Mouse (Mus musculus) granulocyte monocyte progenitor cell, adult 5-6 weeks (primary cell): ENCODE measurements around the gene Sh3rf1. TPM values are rescaled to one million over a fixed set of nuclear protein-coding genes. Genes with fewer than 3 reads are reported as not detected.

Experiments
- ATAC-seq: replicated peaks from 2 replicates; pipeline ENCODE4 v1.8.0; 2016; ENCODE audit warnings: mild to moderate bottlenecking, moderate TSS enrichment, inconsistent platforms; ENCODE audit not compliant: poor library complexity, severe bottlenecking
- total RNA-seq, 2 experiments: library from RNA; stranded (forward) in 1 of 2; stranded (reverse) in 1 of 2; fragments of 200-712, 200-1000 nt in 1 of 2; fragments of >200 nt in 1 of 2; fragmentation: Nextera tagmentation in 1 of 2; gene quantifications; 2 replicates each; pipeline ENCODE4 v1.2.3; 2014 to 2017

Gene Sh3rf1
- total RNA-seq, 2 experiments from 2014 or later: 2.0 to 2.1 TPM

- no peak for ATAC-seq
Observed at GRCm38 (mm10) chr8:61351638-61352037, 128.0 kb downstream of the Sh3rf1 start.

- peak; percentile 33; the same call in 1 of the 2 replicates for ATAC-seq
Observed at GRCm38 (mm10) chr8:61355503-61355902, 131.8 kb downstream of the Sh3rf1 start.

- no peak for ATAC-seq
Observed at GRCm38 (mm10) chr8:61359004-61359403, 135.3 kb downstream of the Sh3rf1 start.

GRCm38 (mm10) chr8:61359851-61360272, 136.2 kb downstream of the Sh3rf1 start:
- no peak for ATAC-seq

GRCm38 (mm10) chr8:61360362-61360761, 136.7 kb downstream of the Sh3rf1 start:
- no peak for ATAC-seq

- no peak for ATAC-seq
Observed at GRCm38 (mm10) chr8:61361476-61361875, 137.8 kb downstream of the Sh3rf1 start.

GRCm38 (mm10) chr8:61362301-61362913, 138.7 kb downstream of the Sh3rf1 start:
- no peak for ATAC-seq

GRCm38 (mm10) chr8:61373303-61373702, 149.6 kb downstream of the Sh3rf1 start:
- ATAC-seq: no peak

GRCm38 (mm10) chr8:61374059-61374755, 150.5 kb downstream of the Sh3rf1 start:
- ATAC-seq: peak; percentile 35; the same call in 1 of the 2 replicates

GRCm38 (mm10) chr8:61375205-61375604, 151.5 kb downstream of the Sh3rf1 start:
- ATAC-seq: no peak

GRCm38 (mm10) chr8:61378847-61379698, 155.4 kb downstream of the Sh3rf1 start:
- ATAC-seq: no peak

GRCm38 (mm10) chr8:61384536-61384935, 160.9 kb downstream of the Sh3rf1 start:
- no peak for ATAC-seq

- ATAC-seq: no peak
Observed at GRCm38 (mm10) chr8:61385502-61386191, 162.0 kb downstream of the Sh3rf1 start.

- no peak for ATAC-seq
Observed at GRCm38 (mm10) chr8:61386645-61387044, 163.0 kb downstream of the Sh3rf1 start.

- ATAC-seq: no peak
Observed at GRCm38 (mm10) chr8:61387501-61387963, 163.9 kb downstream of the Sh3rf1 start.

- ATAC-seq: no peak
Observed at GRCm38 (mm10) chr8:61388341-61388740, 164.7 kb downstream of the Sh3rf1 start.

- no peak for ATAC-seq
Observed at GRCm38 (mm10) chr8:61390307-61391057, 166.8 kb downstream of the Sh3rf1 start.

- ATAC-seq: no peak
Observed at GRCm38 (mm10) chr8:61391058-61391434, 167.4 kb downstream of the Sh3rf1 start.

GRCm38 (mm10) chr8:61397139-61397538, 173.5 kb downstream of the Sh3rf1 start:
- ATAC-seq: no peak

GRCm38 (mm10) chr8:61397755-61398154, 174.1 kb downstream of the Sh3rf1 start:
- ATAC-seq: no peak
